Mouse (Mus musculus): ENCODE results near the gene Dusp1.

GRCm38 (mm10) chr17:26468102-26468894, 93.6 kb downstream of the Dusp1 start:
- TF ChIP-seq POLR2A (IDR thresholded peaks at IDR 0.05; ENCODE audit: insufficient read length, low read depth) (no peak), USF1 (IDR thresholded peaks at IDR 0.05; ENCODE audit: low read depth) (no peak), SRF (IDR thresholded peaks at IDR 0.05; ENCODE audit: control insufficient read depth, insufficient read length, low read depth) (no peak), TCF3 (IDR thresholded peaks at IDR 0.05; ENCODE audit: insufficient read length, low read depth) (no peak), MAX (IDR thresholded peaks at IDR 0.05; ENCODE audit: low read depth) (no peak), CEBPB (IDR thresholded peaks at IDR 0.05; ENCODE audit: insufficient read depth, poor library complexity, severe bottlenecking) (no peak), E2F4 (IDR thresholded peaks at IDR 0.05; ENCODE audit: insufficient read depth) (no peak), MYOG (IDR thresholded peaks at IDR 0.05; ENCODE audit: control insufficient read depth in 1 of 3, insufficient read depth in 1 of 3, insufficient read length in 2 of 3, low read depth in 2 of 3) (no peak), REST (IDR thresholded peaks at IDR 0.05; ENCODE audit: insufficient read depth, insufficient read length) (no peak), TCF12 (IDR thresholded peaks at IDR 0.05; ENCODE audit: insufficient read depth, poor library complexity, severe bottlenecking) (no peak), POLR2AphosphoS2 (IDR thresholded peaks at IDR 0.05; ENCODE audit: insufficient read length, low read depth) (no peak)

Measured in myocyte (in vitro differentiated cells).